Mouse (Mus musculus) bone marrow macrophage, adult 2 months (primary cell): ENCODE measurements around the gene Gja5.

Experiments
- CTCF ChIP-seq: IDR thresholded peaks from 2 replicates; pipeline ENCODE4 v1.5.1; 2012; ENCODE audit warnings: low read depth, mild to moderate bottlenecking, low read length, moderate library complexity
- POLR2A ChIP-seq: IDR thresholded peaks from 2 replicates; pipeline ENCODE4 v1.6.1; 2012; ENCODE audit warnings: mild to moderate bottlenecking, low read depth, low read length, borderline replicate concordance

GRCm38 (mm10) chr3:97078436-97078835 is 173.9 kb downstream of the Gja5 start:
- TF ChIP-seq CTCF (no peak), POLR2A (no peak)
